Mouse (Mus musculus): ENCODE data around the gene Klf9. TPM values are rescaled to one million over a fixed set of nuclear protein-coding genes. Genes with fewer than 3 reads are reported as not detected.

Gene Klf9
- polyA plus RNA-seq, 1 experiment from 2014 or later, result 0.89 TPM

- no peak overlapping the region for H3K27ac ChIP-seq
- 0 out of 2 replicates have a peak, but pooled peaks cover 6% of the 10 kb centered on the region for H3K9me3 ChIP-seq
- 89% methylated on average over 5 of the region's 5 CpGs for WGBS
- ATAC-seq, result no peak
- no peak overlapping the region for H3K9ac ChIP-seq (replicated peaks)
- H3K27me3 ChIP-seq, result no peaks in the 10 kb centered on the region
- H3K36me3 ChIP-seq, result no peaks in the 10 kb centered on the region
- no peak overlapping the region for H3K4me2 ChIP-seq (replicated peaks)
- no peak overlapping the region for H3K4me3 ChIP-seq (replicated peaks)
- no peaks in the 10 kb centered on the region for H3K4me1 ChIP-seq (replicated peaks)
These were observed 29.4 kb downstream of the Klf9 start for GRCm38 (mm10) chr19:23170476-23170875.

GRCm38 (mm10) chr19:23171136-23171535 lies 30.1 kb downstream of the Klf9 start:
- Histone ChIP-seq H3K4me1 (replicated peaks) (no peaks in the 10 kb centered on the region), H3K9ac (replicated peaks) (no peak overlapping the region), H3K36me3 (no peaks in the 10 kb centered on the region), H3K27ac (no peak overlapping the region), H3K27me3 (no peaks in the 10 kb centered on the region), H3K4me3 (replicated peaks) (no peak overlapping the region), H3K9me3 (0 out of 2 replicates have a peak, but pooled peaks cover 6% of the 10 kb centered on the region), H3K4me2 (replicated peaks) (no peak overlapping the region)
- WGBS, result 86% methylated on average over 2 of the region's 2 CpGs
- no peak for ATAC-seq

- Histone ChIP-seq H3K4me1 (replicated peaks) (no peaks in the 10 kb centered on the region), H3K9me3 (0 out of 2 replicates have a peak, but pooled peaks cover 4% of the 10 kb centered on the region), H3K4me3 (replicated peaks) (no peak overlapping the region), H3K36me3 (no peaks in the 10 kb centered on the region), H3K27ac (no peak overlapping the region), H3K9ac (replicated peaks) (no peak overlapping the region), H3K27me3 (no peaks in the 10 kb centered on the region), H3K4me2 (replicated peaks) (no peak overlapping the region)
- WGBS, result 82% methylated on average over 3 of the region's 3 CpGs
- ATAC-seq, result no peak
These were observed 34.1 kb downstream of the Klf9 start for GRCm38 (mm10) chr19:23175090-23175489.

- H3K4me2 ChIP-seq (replicated peaks), result no peak overlapping the region
- 0 out of 2 replicates have a peak, but pooled peaks cover under 1% of the 10 kb centered on the region for H3K9me3 ChIP-seq
- no peaks in the 10 kb centered on the region for H3K36me3 ChIP-seq
- no peaks in the 10 kb centered on the region for H3K27me3 ChIP-seq
- no peak overlapping the region for H3K27ac ChIP-seq
- H3K4me3 ChIP-seq (replicated peaks), result no peak overlapping the region
- no peak for ATAC-seq
- H3K9ac ChIP-seq (replicated peaks), result no peak overlapping the region
- WGBS, result 79% methylated on average over 2 of the region's 2 CpGs
- no peaks in the 10 kb centered on the region for H3K4me1 ChIP-seq (replicated peaks)
These were observed 34.5 kb downstream of the Klf9 start for GRCm38 (mm10) chr19:23175511-23175910.

GRCm38 (mm10) chr19:23178533-23178932 lies 37.5 kb downstream of the Klf9 start:
- Histone ChIP-seq H3K36me3 (no peaks in the 10 kb centered on the region), H3K4me3 (replicated peaks) (no peak overlapping the region), H3K27ac (no peak overlapping the region), H3K4me1 (replicated peaks) (no peaks in the 10 kb centered on the region), H3K9ac (replicated peaks) (no peak overlapping the region), H3K27me3 (no peaks in the 10 kb centered on the region), H3K9me3 (no peaks in the 10 kb centered on the region), H3K4me2 (replicated peaks) (no peak overlapping the region)
- 90% methylated on average over 3 of the region's 3 CpGs for WGBS
- no peak for ATAC-seq

GRCm38 (mm10) chr19:23183493-23183892 lies 42.5 kb downstream of the Klf9 start:
- Histone ChIP-seq H3K9me3 (no peaks in the 10 kb centered on the region), H3K27me3 (no peaks in the 10 kb centered on the region), H3K9ac (replicated peaks) (no peak overlapping the region), H3K27ac (no peak overlapping the region), H3K4me1 (replicated peaks) (no peaks in the 10 kb centered on the region), H3K4me3 (replicated peaks) (no peak overlapping the region), H3K36me3 (peaks cover 3% of the 10 kb centered on the region; the same call in 1 of the 2 replicates), H3K4me2 (replicated peaks) (no peak overlapping the region)
- no peak for ATAC-seq
- WGBS, result 95% methylated on average over 4 of the region's 4 CpGs

- no peak for ATAC-seq
- H3K9ac ChIP-seq (replicated peaks), result no peak overlapping the region
- no peaks in the 10 kb centered on the region for H3K4me1 ChIP-seq (replicated peaks)
- 87% methylated on average over 4 of the region's 4 CpGs for WGBS
- H3K4me3 ChIP-seq (replicated peaks), result no peak overlapping the region
- H3K36me3 ChIP-seq, result peaks cover 3% of the 10 kb centered on the region; the same call in 1 of the 2 replicates
- no peaks in the 10 kb centered on the region for H3K27me3 ChIP-seq
- no peaks in the 10 kb centered on the region for H3K9me3 ChIP-seq
- no peak overlapping the region for H3K27ac ChIP-seq
- H3K4me2 ChIP-seq (replicated peaks), result no peak overlapping the region
These were observed 43.0 kb downstream of the Klf9 start for GRCm38 (mm10) chr19:23184068-23184467.

GRCm38 (mm10) chr19:23187732-23188131 lies 46.7 kb downstream of the Klf9 start:
- ATAC-seq, result no peak
- Histone ChIP-seq H3K9ac (replicated peaks) (no peak overlapping the region), H3K4me1 (replicated peaks) (no peaks in the 10 kb centered on the region), H3K4me2 (replicated peaks) (no peak overlapping the region), H3K27ac (no peak overlapping the region), H3K4me3 (replicated peaks) (no peak overlapping the region), H3K9me3 (no peaks in the 10 kb centered on the region), H3K36me3 (peaks cover 10% of the 10 kb centered on the region), H3K27me3 (no peaks in the 10 kb centered on the region)
- 78% methylated on average over 6 of the region's 6 CpGs for WGBS

GRCm38 (mm10) chr19:23188986-23189385 lies 48.0 kb downstream of the Klf9 start:
- 93% methylated on average over 7 of the region's 7 CpGs for WGBS
- peaks cover 10% of the 10 kb centered on the region for H3K36me3 ChIP-seq

GRCm38 (mm10) chr19:23189744-23190143 lies 48.7 kb downstream of the Klf9 start:
- Histone ChIP-seq H3K4me2 (replicated peaks) (no peak overlapping the region), H3K4me1 (replicated peaks) (no peaks in the 10 kb centered on the region), H3K9me3 (no peaks in the 10 kb centered on the region), H3K36me3 (peaks cover 7% of the 10 kb centered on the region), H3K27ac (no peak overlapping the region), H3K4me3 (replicated peaks) (no peak overlapping the region), H3K9ac (replicated peaks) (no peak overlapping the region), H3K27me3 (no peaks in the 10 kb centered on the region)
- no peak for ATAC-seq
- 87% methylated on average over 1 of the region's 1 CpGs for WGBS

More at GRCm38 (mm10) chr19:23188986-23189385, 48.0 kb downstream of the Klf9 start:
- no peak for ATAC-seq
- Histone ChIP-seq H3K4me3 (replicated peaks) (no peak overlapping the region), H3K27me3 (no peaks in the 10 kb centered on the region), H3K27ac (no peak overlapping the region), H3K4me2 (replicated peaks) (no peak overlapping the region), H3K9ac (replicated peaks) (no peak overlapping the region), H3K9me3 (no peaks in the 10 kb centered on the region), H3K4me1 (replicated peaks) (no peaks in the 10 kb centered on the region)

GRCm38 (mm10) chr19:23191486-23191885 lies 50.5 kb downstream of the Klf9 start:
- Histone ChIP-seq H3K27me3 (no peaks in the 10 kb centered on the region), H3K4me1 (replicated peaks) (no peaks in the 10 kb centered on the region), H3K27ac (no peak overlapping the region), H3K4me3 (replicated peaks) (no peak overlapping the region), H3K36me3 (peaks cover 7% of the 10 kb centered on the region), H3K9me3 (no peaks in the 10 kb centered on the region), H3K9ac (replicated peaks) (no peak overlapping the region), H3K4me2 (replicated peaks) (no peak overlapping the region)
- no peak for ATAC-seq
- WGBS, result 88% methylated on average over 6 of the region's 6 CpGs

GRCm38 (mm10) chr19:23193076-23193475 lies 52.0 kb downstream of the Klf9 start:
- Histone ChIP-seq H3K9me3 (no peaks in the 10 kb centered on the region), H3K4me2 (replicated peaks) (no peak overlapping the region), H3K27me3 (no peaks in the 10 kb centered on the region), H3K4me3 (replicated peaks) (no peak overlapping the region), H3K36me3 (peaks cover 11% of the 10 kb centered on the region), H3K27ac (no peak overlapping the region), H3K4me1 (replicated peaks) (no peaks in the 10 kb centered on the region), H3K9ac (replicated peaks) (no peak overlapping the region)
- 82% methylated on average over 3 of the region's 3 CpGs for WGBS
- ATAC-seq, result no peak

GRCm38 (mm10) chr19:23202106-23202505 lies 61.1 kb downstream of the Klf9 start:
- no peak overlapping the region for H3K4me2 ChIP-seq (replicated peaks)
- no peak overlapping the region for H3K9ac ChIP-seq (replicated peaks)
- no peaks in the 10 kb centered on the region for H3K27me3 ChIP-seq
- no peaks in the 10 kb centered on the region for H3K4me1 ChIP-seq (replicated peaks)
- peaks cover 42% of the 10 kb centered on the region for H3K36me3 ChIP-seq
- peaks cover 3% of the 10 kb centered on the region; the same call in 1 of the 2 replicates for H3K9me3 ChIP-seq
- 96% methylated on average over 5 of the region's 5 CpGs for WGBS
- no peak overlapping the region for H3K27ac ChIP-seq
- no peak for ATAC-seq
- H3K4me3 ChIP-seq (replicated peaks), result no peak overlapping the region
